Mouse (Mus musculus): ENCODE results near the gene Coq8a. TPM values are rescaled to one million over a fixed set of nuclear protein-coding genes. Genes with fewer than 3 reads are reported as not detected.

The Coq8a gene
- polyA plus RNA-seq, 1 experiment from 2014 or later = 1.4 TPM

DNA sequence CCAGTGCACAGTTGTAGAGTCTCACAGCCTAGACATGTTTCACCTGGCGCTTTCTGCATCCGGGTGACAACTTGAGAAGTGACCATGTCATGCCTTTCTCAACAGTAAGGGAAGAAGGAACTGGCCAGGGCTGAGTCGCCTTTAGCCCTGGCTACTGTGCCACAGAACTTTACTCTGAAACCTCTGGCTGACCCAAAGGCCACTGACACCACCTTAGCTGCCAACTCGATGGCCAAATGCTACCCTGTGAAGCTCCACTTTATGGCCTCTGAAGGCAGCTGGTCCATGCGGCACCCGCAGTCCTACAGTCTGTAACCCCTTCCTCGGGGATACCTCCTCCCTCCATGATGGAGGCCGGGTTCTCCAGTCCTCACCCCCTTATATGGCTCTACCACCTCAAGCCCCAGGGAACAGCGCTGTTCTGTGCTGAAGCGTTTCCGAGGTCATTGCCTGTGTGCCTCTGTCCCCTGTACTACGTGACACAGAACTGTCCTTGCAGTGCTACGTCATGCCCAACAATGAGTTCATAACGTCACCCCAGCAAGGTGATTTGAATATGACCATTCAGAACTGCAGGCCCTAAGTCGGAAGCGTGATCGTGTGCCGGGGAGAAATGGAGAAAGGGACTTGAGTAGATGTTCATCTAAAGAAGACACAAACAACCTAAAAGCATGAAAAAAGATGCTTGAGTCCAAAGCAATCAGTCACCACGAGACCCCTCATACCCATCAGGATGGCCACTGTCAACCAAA is 21.6 kb upstream of the Coq8a start:
- WGBS = 92% methylated on average over 19 of the region's 19 CpGs
- Histone ChIP-seq H3K4me1 (peaks cover 7% of the 10 kb centered on the region), H3K4me2 (no peak overlapping the region), H3K9me3 (no peaks in the 10 kb centered on the region), H3K27me3 (peaks cover 9% of the 10 kb centered on the region), H3K4me3 (replicated peaks) (no peak overlapping the region), H3K9ac (no peak overlapping the region), H3K36me3 (replicated peaks) (no peaks in the 10 kb centered on the region), H3K27ac (no peak overlapping the region)
- no peak for ATAC-seq (ENCODE audit: low FRiP score)

DNA sequence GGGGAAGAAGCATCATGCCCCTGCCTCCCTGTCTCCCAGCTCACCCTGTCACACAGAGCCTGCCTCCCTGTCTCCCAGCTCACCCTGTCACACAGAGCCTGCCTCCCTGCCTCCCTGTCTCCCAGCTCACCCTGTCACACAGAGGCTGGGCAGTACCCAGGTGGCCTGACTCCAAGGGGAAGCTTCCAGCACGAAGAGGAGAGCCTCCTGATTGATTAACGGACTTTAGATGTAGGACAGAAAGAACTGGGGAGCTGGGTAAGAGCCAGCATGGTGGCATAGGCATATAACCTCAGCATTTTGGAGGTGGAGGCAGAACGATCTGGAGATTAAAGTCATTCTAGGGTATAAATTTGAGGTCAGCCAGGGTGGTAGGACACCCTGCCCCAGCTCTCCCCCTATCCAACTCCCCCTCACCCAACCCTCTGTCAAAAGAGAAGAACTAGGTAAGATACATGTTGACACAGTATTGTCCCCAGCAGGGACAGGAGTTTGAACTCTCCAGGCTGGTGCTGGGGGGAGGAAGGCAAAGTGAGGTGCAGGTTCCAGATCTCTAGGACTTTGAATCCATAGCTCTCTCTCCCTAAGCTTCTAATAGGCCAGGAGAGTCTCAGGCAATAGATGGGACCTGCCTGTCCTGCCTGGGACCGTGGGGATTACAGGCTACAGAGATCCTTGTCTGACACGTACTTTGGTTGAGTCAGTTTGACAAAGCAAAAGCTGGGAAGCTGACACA is 17.3 kb upstream of the Coq8a start:
- Histone ChIP-seq H3K4me3 (replicated peaks) (no peak overlapping the region), H3K27ac (no peak overlapping the region), H3K27me3 (no peaks in the 10 kb centered on the region), H3K9ac (no peak overlapping the region), H3K4me1 (no peaks in the 10 kb centered on the region), H3K4me2 (no peak overlapping the region), H3K36me3 (replicated peaks) (no peaks in the 10 kb centered on the region), H3K9me3 (no peaks in the 10 kb centered on the region)
- ATAC-seq (ENCODE audit: low FRiP score) = no peak
- 65% methylated on average over 5 of the region's 5 CpGs for WGBS

DNA sequence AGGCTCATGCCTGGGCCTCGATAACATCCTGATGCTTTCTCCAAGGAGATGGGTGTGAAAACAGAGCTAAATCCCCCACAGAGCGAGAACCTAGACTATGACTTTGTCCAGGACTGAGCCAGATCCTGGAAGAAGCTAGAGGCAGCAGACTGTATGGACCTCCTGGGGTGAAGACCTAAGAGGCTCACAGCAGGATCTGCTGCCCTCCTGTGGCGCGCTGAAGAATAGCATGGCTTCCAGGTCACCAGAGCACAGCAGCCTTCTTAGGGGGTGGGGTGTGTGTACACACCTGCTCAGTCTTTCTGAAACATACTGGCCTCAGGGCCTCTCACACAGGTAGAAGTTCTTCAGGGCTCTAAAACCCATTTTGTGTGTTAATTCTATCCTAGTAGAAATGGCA is 15.6 kb upstream of the Coq8a start:
- no peak overlapping the region for H3K9ac ChIP-seq
- H3K4me1 ChIP-seq = no peaks in the 10 kb centered on the region
- peak; percentile 57; the same call in 1 of the 2 replicates for ATAC-seq (ENCODE audit: low FRiP score)
- H3K4me2 ChIP-seq = no peak overlapping the region
- H3K4me3 ChIP-seq (replicated peaks) = no peak overlapping the region
- H3K36me3 ChIP-seq (replicated peaks) = no peaks in the 10 kb centered on the region
- H3K27ac ChIP-seq = no peak overlapping the region
- 22% methylated on average over 4 of the region's 4 CpGs for WGBS
- no peaks in the 10 kb centered on the region for H3K27me3 ChIP-seq
- H3K9me3 ChIP-seq = no peaks in the 10 kb centered on the region

DNA sequence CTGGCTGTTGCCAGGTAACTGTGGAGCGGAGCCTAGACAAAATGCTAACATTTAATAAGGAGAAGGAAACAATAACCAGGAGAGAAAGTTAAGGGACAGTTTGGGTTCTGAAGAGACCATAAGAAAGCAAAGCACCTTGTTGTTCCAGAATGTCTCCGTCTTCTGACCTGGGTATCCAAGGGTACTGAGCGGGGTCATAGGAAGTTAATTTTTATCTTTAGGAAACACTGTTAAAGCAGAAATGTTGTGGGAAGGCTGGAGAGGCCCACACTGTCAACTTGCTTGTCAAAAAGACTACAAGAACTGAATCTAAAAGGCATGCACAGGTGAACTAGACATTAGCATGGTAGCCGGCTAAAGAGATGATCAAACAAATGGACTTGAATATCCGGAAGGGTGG is 13.5 kb upstream of the Coq8a start:
- no peaks in the 10 kb centered on the region for H3K27me3 ChIP-seq
- H3K4me3 ChIP-seq (replicated peaks) = no peak overlapping the region
- H3K9ac ChIP-seq = no peak overlapping the region
- H3K4me1 ChIP-seq = no peaks in the 10 kb centered on the region
- 90% methylated on average over 5 of the region's 5 CpGs for WGBS
- H3K27ac ChIP-seq = no peak overlapping the region
- H3K9me3 ChIP-seq = no peaks in the 10 kb centered on the region
- H3K4me2 ChIP-seq = no peak overlapping the region
- no peak for ATAC-seq (ENCODE audit: low FRiP score)
- no peaks in the 10 kb centered on the region for H3K36me3 ChIP-seq (replicated peaks)

DNA sequence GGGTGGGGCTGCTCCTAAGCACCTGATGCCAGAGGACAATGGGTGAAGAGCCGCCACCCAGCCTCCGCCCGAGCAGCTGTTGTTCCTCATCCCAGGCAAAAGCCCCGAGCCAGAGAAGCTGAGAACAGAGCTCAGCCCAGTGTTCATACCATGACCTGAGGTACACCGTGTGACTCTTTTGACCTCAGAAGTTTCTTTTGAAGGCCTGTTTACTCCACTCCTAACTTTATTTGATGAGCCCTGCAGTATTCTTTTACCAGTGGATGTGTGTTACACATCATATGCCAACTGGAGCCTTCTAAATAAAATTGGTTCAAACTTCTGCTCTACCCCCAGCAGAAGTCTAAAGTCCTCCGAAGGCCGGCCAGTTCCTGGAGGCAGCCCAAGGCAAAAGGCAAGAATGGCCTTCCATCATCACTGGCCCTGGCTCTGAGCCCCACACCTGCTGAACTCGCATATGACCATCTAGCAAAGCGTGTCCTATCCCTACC is 11.4 kb upstream of the Coq8a start:
- no peaks in the 10 kb centered on the region for H3K9me3 ChIP-seq
- no peaks in the 10 kb centered on the region for H3K4me1 ChIP-seq
- 87% methylated on average over 9 of the region's 9 CpGs for WGBS
- H3K4me3 ChIP-seq (replicated peaks) = no peak overlapping the region
- no peak overlapping the region for H3K4me2 ChIP-seq
- H3K27me3 ChIP-seq = no peaks in the 10 kb centered on the region
- ATAC-seq (ENCODE audit: low FRiP score) = no peak
- H3K27ac ChIP-seq = no peak overlapping the region
- no peaks in the 10 kb centered on the region for H3K36me3 ChIP-seq (replicated peaks)
- no peak overlapping the region for H3K9ac ChIP-seq

DNA sequence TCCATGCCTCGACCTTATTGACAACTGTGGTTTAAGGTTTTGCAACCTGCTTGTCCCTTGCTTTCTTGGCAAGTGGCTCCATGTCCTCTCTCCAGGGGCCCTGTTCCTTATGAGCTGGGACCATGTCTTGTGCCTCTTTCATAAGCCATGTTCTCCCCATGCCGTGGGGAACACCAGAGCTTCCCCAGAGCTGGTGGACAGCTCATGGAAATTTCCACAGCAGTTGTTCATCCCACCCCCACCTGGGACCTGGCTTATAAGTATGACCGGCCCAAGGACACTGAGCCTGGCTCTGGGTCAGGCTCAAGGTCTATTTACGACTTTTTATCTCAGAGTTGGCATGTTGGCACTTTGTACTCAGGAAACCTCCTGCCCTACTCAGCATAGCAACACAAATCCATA is 10.6 kb upstream of the Coq8a start:
- no peaks in the 10 kb centered on the region for H3K4me1 ChIP-seq
- H3K4me2 ChIP-seq = no peak overlapping the region
- no peaks in the 10 kb centered on the region for H3K36me3 ChIP-seq (replicated peaks)
- 78% methylated on average over 4 of the region's 4 CpGs for WGBS
- H3K9ac ChIP-seq = no peak overlapping the region
- no peaks in the 10 kb centered on the region for H3K9me3 ChIP-seq
- ATAC-seq (ENCODE audit: low FRiP score) = no peak
- no peak overlapping the region for H3K27ac ChIP-seq
- no peak overlapping the region for H3K4me3 ChIP-seq (replicated peaks)
- no peaks in the 10 kb centered on the region for H3K27me3 ChIP-seq

DNA sequence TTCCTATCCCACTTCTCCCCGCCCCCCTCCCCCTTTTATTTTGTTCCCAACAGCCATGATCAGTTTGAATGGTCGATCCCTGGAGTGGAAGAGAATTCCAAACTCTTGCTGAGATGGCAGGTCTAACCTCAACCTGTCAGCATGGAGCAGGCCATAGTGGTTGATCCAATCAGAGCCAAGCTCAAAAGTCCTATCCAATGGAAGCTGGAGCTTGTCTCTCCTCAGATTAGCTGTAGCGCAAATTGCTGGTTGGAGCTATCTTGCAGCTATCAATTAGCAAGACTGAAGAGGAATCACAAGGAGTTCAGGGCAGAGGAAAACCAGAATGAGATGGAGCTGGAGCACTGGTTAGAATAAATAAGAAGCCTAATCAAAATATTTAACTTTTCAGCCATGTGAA is 9.0 kb upstream of the Coq8a start:
- Histone ChIP-seq H3K4me2 (no peak overlapping the region), H3K4me1 (no peaks in the 10 kb centered on the region), H3K36me3 (replicated peaks) (no peaks in the 10 kb centered on the region), H3K27ac (no peak overlapping the region), H3K27me3 (no peaks in the 10 kb centered on the region), H3K9ac (no peak overlapping the region), H3K4me3 (replicated peaks) (no peak overlapping the region), H3K9me3 (no peaks in the 10 kb centered on the region)
- ATAC-seq (ENCODE audit: low FRiP score) = no peak
- 87% methylated on average over 3 of the region's 3 CpGs for WGBS

DNA sequence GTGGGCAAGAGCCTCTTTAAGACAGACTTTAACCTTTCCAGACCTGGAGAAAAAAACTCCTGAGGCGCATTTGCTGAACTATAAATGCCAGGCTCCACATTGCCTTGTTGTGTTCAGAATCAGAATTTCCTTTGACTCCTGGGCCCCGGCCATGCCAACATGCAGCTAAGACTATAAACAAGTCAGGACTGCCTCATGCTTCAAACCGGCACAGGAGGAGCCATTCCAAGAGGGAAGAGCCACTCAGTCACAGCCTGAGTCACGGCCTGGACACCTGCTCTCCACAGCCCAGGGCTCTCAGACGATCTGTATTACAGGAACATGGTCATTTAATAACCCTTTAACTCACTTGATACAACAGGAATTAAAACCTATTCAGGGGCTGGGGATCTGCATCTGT is 1.3 kb upstream of the Coq8a start:
- WGBS = 74% methylated on average over 5 of the region's 5 CpGs
- Histone ChIP-seq H3K4me3 (replicated peaks) (no peak overlapping the region), H3K36me3 (replicated peaks) (no peaks in the 10 kb centered on the region), H3K27ac (no peak overlapping the region), H3K4me2 (no peak overlapping the region), H3K4me1 (peaks cover 4% of the 10 kb centered on the region; the same call in 1 of the 2 replicates), H3K27me3 (no peaks in the 10 kb centered on the region; the same call in 1 of the 2 replicates), H3K9me3 (no peaks in the 10 kb centered on the region), H3K9ac (no peak overlapping the region)
- no peak for ATAC-seq (ENCODE audit: low FRiP score)

DNA sequence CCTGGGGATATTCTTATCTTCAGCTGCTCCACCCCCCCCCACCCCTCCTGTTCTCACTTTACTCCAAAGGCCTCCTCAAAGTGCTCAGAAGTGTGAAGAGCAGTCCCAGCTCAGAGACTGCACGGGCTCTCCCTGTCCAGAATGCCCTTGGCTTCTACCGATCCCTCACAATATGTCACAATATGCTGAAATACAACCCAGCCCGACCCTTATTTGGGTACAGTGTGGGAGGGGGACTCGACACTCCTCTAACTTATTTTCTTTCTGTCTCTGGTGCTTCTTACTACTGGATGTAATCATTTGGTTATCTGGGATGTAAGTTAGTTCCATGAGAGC is 281 bp upstream of the Coq8a start:
- Histone ChIP-seq H3K9ac (no peak overlapping the region), H3K9me3 (no peaks in the 10 kb centered on the region), H3K4me2 (no peak overlapping the region), H3K4me3 (replicated peaks) (no peak overlapping the region), H3K27me3 (peaks cover 6% of the 10 kb centered on the region), H3K36me3 (replicated peaks) (no peaks in the 10 kb centered on the region), H3K4me1 (peaks cover 11% of the 10 kb centered on the region), H3K27ac (no peak overlapping the region)
- no peak for ATAC-seq (ENCODE audit: low FRiP score)
- 82% methylated on average over 4 of the region's 4 CpGs for WGBS

DNA sequence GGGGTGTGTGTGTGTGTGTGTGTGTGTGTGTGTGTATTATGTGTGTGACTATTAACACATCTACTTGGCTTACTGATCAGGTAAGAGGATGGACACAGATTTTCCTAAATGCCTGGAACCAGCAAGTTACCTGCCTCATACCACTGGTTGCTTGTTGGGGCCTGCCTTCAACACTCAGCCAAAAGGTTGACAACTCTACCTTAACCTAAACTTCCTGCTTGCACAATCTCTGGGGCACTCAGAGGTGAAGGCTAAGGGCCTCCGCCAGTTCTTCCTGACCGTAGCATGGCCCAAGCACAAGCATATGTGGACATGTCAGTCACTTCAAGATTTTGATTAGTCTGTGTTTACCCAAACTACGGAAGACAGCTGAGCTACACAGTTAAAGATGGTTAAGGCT is 1.4 kb downstream of the Coq8a start:
- Histone ChIP-seq H3K4me2 (no peak overlapping the region), H3K36me3 (replicated peaks) (no peaks in the 10 kb centered on the region), H3K27ac (no peak overlapping the region), H3K9me3 (no peaks in the 10 kb centered on the region), H3K9ac (no peak overlapping the region), H3K4me3 (replicated peaks) (no peak overlapping the region), H3K4me1 (peaks cover 11% of the 10 kb centered on the region), H3K27me3 (peaks cover 16% of the 10 kb centered on the region)
- no peak for ATAC-seq (ENCODE audit: low FRiP score)
- WGBS = 87% methylated on average over 3 of the region's 3 CpGs

DNA sequence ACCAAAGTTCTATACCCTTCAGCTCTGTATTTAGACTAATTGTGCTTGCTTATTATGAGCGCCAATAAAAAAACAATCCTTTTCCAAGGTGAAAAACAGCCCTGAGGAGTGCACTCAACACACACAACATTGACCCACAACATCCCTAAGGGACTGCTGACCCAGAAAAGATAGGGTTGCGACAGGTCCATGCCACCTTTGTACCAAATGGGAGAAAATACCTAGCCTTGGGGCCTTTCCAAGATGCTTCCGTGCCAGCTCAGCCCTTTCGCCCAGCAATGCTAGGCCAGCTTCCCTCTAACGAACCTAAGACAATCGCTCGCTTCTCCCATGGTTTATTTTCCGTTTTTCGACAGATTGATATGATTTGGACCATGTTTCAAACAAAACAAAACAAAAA is 2.9 kb downstream of the Coq8a start:
- Histone ChIP-seq H3K36me3 (replicated peaks) (no peaks in the 10 kb centered on the region), H3K27ac (no peak overlapping the region), H3K9ac (0 out of 2 replicates have a peak overlapping the region, but pooled peaks have one; percentile 14), H3K27me3 (peaks cover 19% of the 10 kb centered on the region), H3K4me2 (peak overlapping the region; percentile 71), H3K4me3 (replicated peaks) (peak overlapping the region; percentile 54; the same call in 1 of the 2 replicates), H3K9me3 (no peaks in the 10 kb centered on the region), H3K4me1 (peaks cover 11% of the 10 kb centered on the region)
- ATAC-seq (ENCODE audit: low FRiP score) = no peak
- 90% methylated on average over 9 of the region's 9 CpGs for WGBS

DNA sequence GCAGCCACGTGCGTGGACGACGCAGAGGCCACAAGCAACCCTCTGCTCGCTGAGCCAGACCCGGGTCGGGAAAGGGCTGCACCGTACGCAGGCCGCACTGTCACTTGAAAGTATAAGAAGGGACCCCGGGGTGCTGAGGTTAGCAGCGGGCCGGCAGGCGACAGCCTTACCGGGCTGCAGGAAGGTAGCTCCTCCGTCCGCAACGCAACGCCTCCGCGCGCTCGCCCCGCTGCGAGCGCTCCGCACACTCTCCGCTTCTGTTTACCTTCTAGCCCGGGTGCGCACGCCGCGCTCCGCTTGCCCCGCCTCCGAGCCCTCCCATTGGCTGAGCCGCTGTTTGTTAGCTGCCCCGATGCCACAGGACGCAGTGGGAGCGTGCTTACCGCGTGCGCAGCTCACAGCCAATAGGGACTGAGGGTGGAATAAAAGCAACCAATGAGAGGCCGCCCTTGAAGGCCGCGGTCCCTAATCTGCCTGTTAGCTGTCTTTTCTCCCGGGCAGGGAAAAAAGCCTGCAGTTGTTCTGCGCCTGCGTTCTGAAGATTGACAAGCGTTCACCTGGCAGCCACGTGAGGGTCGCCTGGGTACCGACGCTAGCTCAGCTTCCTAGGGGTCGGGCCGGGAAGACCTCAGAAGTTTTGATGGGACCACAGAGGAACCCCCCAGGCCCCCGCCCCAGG is 3.6 kb downstream of the Coq8a start:
- peak overlapping the region; percentile 71 for H3K4me2 ChIP-seq
- no peaks in the 10 kb centered on the region for H3K9me3 ChIP-seq
- H3K4me3 ChIP-seq (replicated peaks) = peak overlapping the region; percentile 54
- H3K27ac ChIP-seq = no peak overlapping the region
- peaks cover 19% of the 10 kb centered on the region for H3K27me3 ChIP-seq
- H3K9ac ChIP-seq = peak overlapping the region; percentile 14; the same call in 1 of the 2 replicates
- ATAC-seq (ENCODE audit: low FRiP score) = peak; percentile 100
- WGBS = under 1% methylated on average over 57 of the region's 57 CpGs
- H3K36me3 ChIP-seq (replicated peaks) = no peaks in the 10 kb centered on the region
- peaks cover 11% of the 10 kb centered on the region for H3K4me1 ChIP-seq

All from forebrain, embryonic 12.5 days (tissue).